Comparison of ENCODE assay signal across 26 mouse cellular contexts in the genomic region with DNA sequence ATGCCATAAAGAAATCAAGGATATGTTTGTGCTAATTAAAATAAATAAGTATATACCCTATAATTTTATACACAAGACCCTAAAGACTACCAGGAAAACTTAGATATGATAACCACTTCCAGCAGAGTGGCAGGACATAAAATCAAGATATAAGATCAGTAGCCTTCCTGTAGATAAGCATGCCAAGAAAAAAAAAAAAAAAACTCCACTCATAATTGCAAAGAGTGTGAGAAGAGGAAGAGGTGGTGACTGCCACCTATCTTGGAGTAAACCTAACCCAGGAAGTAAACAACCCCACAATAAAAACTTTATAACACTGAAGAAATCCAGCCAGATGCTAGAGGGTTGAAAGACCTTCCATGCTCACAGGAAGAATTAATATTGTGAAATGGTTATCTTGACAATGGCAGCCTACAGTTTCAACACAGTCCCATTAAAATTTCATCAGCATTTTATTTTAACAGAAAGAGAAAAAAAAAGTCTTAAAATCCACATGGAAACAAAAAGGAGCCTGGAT. TPM values are rescaled to one million over a fixed set of nuclear protein-coding genes. Genes with fewer than 3 reads are reported as not detected.
"Had no signal": no experiment of that assay in that cellular context is flagged by ENCODE, and none has a peak within 500 bp of the region (broad histone marks: within the 10 kb centered on the region; RNA-seq: fewer than 3 reads in every experiment).

No protein-coding gene starts in this region.

- DNase-seq: gastrocnemius, adult 2 months; gastrocnemius, postnatal 10 days; gastrocnemius, postnatal 25 days; heart, adult 11 months; heart, adult 2 months; heart, postnatal 10 days; heart, postnatal 4 days; kidney, adult 18-20 months; kidney, adult 8-10 months; kidney, postnatal 10 days; kidney, postnatal 25 days; kidney, postnatal 4 days had no signal

- H3K9me3 ChIP-seq: heart, embryonic 12.5 days; hindbrain, embryonic 10.5 days; hindbrain, embryonic 12.5 days; intestine, embryonic 15.5 days; limb, embryonic 10.5 days; limb, embryonic 12.5 days; liver, embryonic 12.5 days had no signal

- H3K27me3 ChIP-seq: heart, embryonic 12.5 days; hindbrain, embryonic 12.5 days; intestine, embryonic 15.5 days; limb, embryonic 12.5 days; liver, embryonic 12.5 days had no signal

- H3K4me3 ChIP-seq: gastrocnemius, adult 2 months; heart, adult 2 months; heart, embryonic 12.5 days; hindbrain, embryonic 10.5 days; hindbrain, embryonic 12.5 days; intestine, embryonic 15.5 days; layer of hippocampus, adult 2 months; left cerebral cortex, adult 2 months; limb, embryonic 10.5 days; limb, embryonic 12.5 days; liver, embryonic 12.5 days had no signal

- ATAC-seq: hindbrain, embryonic 16.5 days; inflammation-experienced regulatory T-cells, adult 6 months; intestine, embryonic 15.5 days; intestine, postnatal 0 days; liver, embryonic 12.5 days had no signal

- H3K36me3 ChIP-seq: heart, embryonic 12.5 days; hindbrain, embryonic 10.5 days; hindbrain, embryonic 12.5 days; intestine, embryonic 15.5 days; limb, embryonic 10.5 days; limb, embryonic 12.5 days; liver, embryonic 12.5 days had no signal

- H3K4me2 ChIP-seq: heart, embryonic 12.5 days; hindbrain, embryonic 12.5 days; hindbrain, embryonic 14.5 days; intestine, embryonic 15.5 days; limb, embryonic 12.5 days; liver, embryonic 12.5 days had no signal

- H3K27ac ChIP-seq: gastrocnemius, adult 2 months; heart, adult 2 months; hindbrain, embryonic 10.5 days; hindbrain, embryonic 12.5 days; hindbrain, embryonic 14.5 days; intestine, embryonic 15.5 days; layer of hippocampus, adult 2 months; left cerebral cortex, adult 2 months; limb, embryonic 10.5 days; limb, embryonic 12.5 days; liver, embryonic 12.5 days had no signal

- H3K9ac ChIP-seq: heart, embryonic 12.5 days; hindbrain, embryonic 12.5 days; hindbrain, embryonic 14.5 days; intestine, embryonic 15.5 days; limb, embryonic 12.5 days; liver, embryonic 12.5 days had no signal

- H3K4me1 ChIP-seq: intestine, embryonic 15.5 days; limb, embryonic 10.5 days; limb, embryonic 12.5 days; liver, embryonic 12.5 days had no signal

RNA-seq across cellular contexts. Expression of a gene that starts 34.0 kb away (rescaled TPM):
- total RNA-seq: gastrocnemius, adult 2 months; gastrocnemius, postnatal 25 days; liver, adult 2 months had no signal
- polyA plus RNA-seq: liver, adult 2 months had no signal
